Mouse (Mus musculus) neutrophil, adult 83 days (primary cell): ENCODE measurements around the gene Ankrd22. TPM values are rescaled to one million over a fixed set of nuclear protein-coding genes. Genes with fewer than 3 reads are reported as not detected.

Source experiments
- total RNA-seq, 2 experiments: library from RNA; stranded (reverse); gene quantifications; one replicate each; pipeline ENCODE4 v1.2.4; 2023

The Ankrd22 gene
- total RNA-seq, result 10 to 100 TPM; 52.1 to 55.9 TPM

GRCm38 (mm10) chr19:34165891-34166290 lies at the start of gene Ankrd22:
Ankrd22 (minus strand) TSS chr19:34166053.

GRCm38 (mm10) chr19:34192008-34192963 lies 26.4 kb upstream of the Ankrd22 start, which contains the start of gene Stambpl1:
Stambpl1 (plus strand) TSS chr19:34192229.

GRCm38 (mm10) chr19:34100633-34101032 lies 65.2 kb downstream of the Ankrd22 start, which contains the start of gene Lipm:
Lipm (plus strand) TSS chr19:34100933.

Other genes starting within 250 kb of the Ankrd22 start
- gene Lipf, start 204.9 kb downstream of the Ankrd22 start, total RNA-seq, result not detected
- not detected for gene Lipk, start 157.8 kb downstream of the Ankrd22 start, total RNA-seq
- gene Lipn, start 98.7 kb downstream of the Ankrd22 start, total RNA-seq, result not detected
- gene Lipm, start 65.1 kb downstream of the Ankrd22 start, total RNA-seq, result not detected
- 10 to 100 TPM; 21.3 to 24.0 TPM for gene Stambpl1, start 26.2 kb upstream of the Ankrd22 start, total RNA-seq
- gene Acta2, start 89.5 kb upstream of the Ankrd22 start, total RNA-seq, result 10 to 100 TPM; 22.8 to 23.2 TPM
- gene Fas, start 124.6 kb upstream of the Ankrd22 start, total RNA-seq, result 10 to 100 TPM; 32.6 to 39.4 TPM